Mouse (Mus musculus) kidney, embryonic 15.5 days (tissue): Measurements from ENCODE around the gene Fbxo6. TPM values are rescaled to one million over a fixed set of nuclear protein-coding genes. Genes with fewer than 3 reads are reported as not detected.
"Not testable (repeated sequence)": the region's sequence is repeated elsewhere in the genome, so short reads cannot be mapped to it uniquely, and the experiment has no call there.

ENCODE experiments used
- ATAC-seq: fragments of 200-750 bp; cut with Nextera tagmentation; replicated peaks from 2 replicates; pipeline ENCODE4 v1.8.0; 2017; ENCODE audit warnings: moderate TSS enrichment; ENCODE audit not compliant: low FRiP score
- H3K27ac ChIP-seq: fragments of 300-500 bp; sonication (generic); 2 replicates; pipeline ENCODE4 v1.5.1; 2015; ENCODE audit warnings: mild to moderate bottlenecking, inconsistent platforms
- H3K27me3 ChIP-seq: fragments of 300-500 bp; sonication (generic); 2 replicates; pipeline ENCODE4 v1.6.1; 2015; ENCODE audit warnings: inconsistent platforms
- H3K36me3 ChIP-seq: fragments of 300-500 bp; sonication (generic); 2 replicates; pipeline ENCODE4 v1.6.1; 2015; ENCODE audit warnings: inconsistent platforms
- H3K4me1 ChIP-seq: fragments of 300-500 bp; sonication (generic); 2 replicates; pipeline ENCODE4 v1.6.1; 2015; ENCODE audit warnings: inconsistent platforms
- H3K4me2 ChIP-seq: fragments of 300-500 bp; sonication (generic); 2 replicates; pipeline ENCODE4 v1.6.1; 2015; ENCODE audit warnings: moderate library complexity, mild to moderate bottlenecking, inconsistent platforms
- H3K4me3 ChIP-seq: fragments of 300-500 bp; sonication (generic); replicated peaks from 2 replicates; pipeline ENCODE4 v1.5.1; 2015; ENCODE audit warnings: mild to moderate bottlenecking, inconsistent platforms
- H3K9ac ChIP-seq: fragments of 300-500 bp; sonication (generic); 2 replicates; pipeline ENCODE4 v1.6.1; 2015; ENCODE audit warnings: mild to moderate bottlenecking, inconsistent platforms
- H3K9me3 ChIP-seq: fragments of 300-500 bp; sonication (generic); replicated peaks from 2 replicates; pipeline ENCODE4 v1.6.1; 2016; ENCODE audit warnings: inconsistent platforms
- WGBS: fragments of 180-500 bp; shearing (Covaris S2); methylation state at CpG from one replicate; pipeline ENCODE4 v1.1.7; 2015; ENCODE audit warnings: mixed read lengths; 5-methylcytosine and 5-hydroxymethylcytosine counted together
- polyA plus RNA-seq: library from polyadenylated mRNA; unstranded; fragments of >200 nt; fragmentation: Nextera tagmentation; extraction: Ambion mirVana; gene quantifications from 2 replicates; pipeline ENCODE4 v1.2.1, GENCODE M21; 2015

Gene Fbxo6
- polyA plus RNA-seq, 1 experiment from 2014 or later, result 19.9 TPM

GRCm38 (mm10) chr4:148120555-148120954 is 31.4 kb downstream of the Fbxo6 start:
- ATAC-seq, result no peak
- WGBS, result 69% methylated on average over 9 of the region's 9 CpGs
- H3K36me3 ChIP-seq, result no peaks in the 10 kb centered on the region
- H3K9me3 ChIP-seq, result no peaks in the 10 kb centered on the region; the same call in 1 of the 2 replicates
- H3K27me3 ChIP-seq, result peaks cover 6% of the 10 kb centered on the region; the same call in 1 of the 2 replicates
- no peak overlapping the region for H3K4me2 ChIP-seq
- no peak overlapping the region for H3K4me3 ChIP-seq
- H3K9ac ChIP-seq, result no peak overlapping the region
- peaks cover 9% of the 10 kb centered on the region for H3K4me1 ChIP-seq
- no peak overlapping the region for H3K27ac ChIP-seq

DNA sequence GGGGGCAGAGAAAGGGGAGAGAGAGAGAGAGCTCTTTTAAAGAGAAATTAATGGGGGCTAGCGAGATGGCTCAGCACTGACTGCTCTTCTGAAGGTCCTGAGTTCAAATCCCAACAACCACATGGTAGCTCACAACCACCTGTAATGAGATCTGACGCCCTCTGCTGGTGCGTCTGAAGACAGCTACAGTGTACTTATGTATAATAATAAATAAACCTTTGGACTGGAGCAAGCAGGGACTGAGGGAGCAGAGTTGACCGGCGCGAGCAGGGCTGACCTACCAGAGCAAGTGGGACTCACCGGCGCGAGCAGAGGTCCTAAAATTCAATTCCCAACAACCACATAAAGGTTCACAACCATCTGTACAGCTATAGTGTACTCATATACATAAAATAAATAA is 32.4 kb downstream of the Fbxo6 start:
- not testable (repeated sequence) for H3K4me3 ChIP-seq, H3K36me3 ChIP-seq, H3K27ac ChIP-seq, H3K9me3 ChIP-seq, H3K4me2 ChIP-seq, H3K27me3 ChIP-seq, H3K9ac ChIP-seq, ATAC-seq
- H3K4me1 ChIP-seq, result peaks cover 17% of the 10 kb centered on the region
- WGBS, result 90% methylated on average over 9 of the region's 9 CpGs

DNA sequence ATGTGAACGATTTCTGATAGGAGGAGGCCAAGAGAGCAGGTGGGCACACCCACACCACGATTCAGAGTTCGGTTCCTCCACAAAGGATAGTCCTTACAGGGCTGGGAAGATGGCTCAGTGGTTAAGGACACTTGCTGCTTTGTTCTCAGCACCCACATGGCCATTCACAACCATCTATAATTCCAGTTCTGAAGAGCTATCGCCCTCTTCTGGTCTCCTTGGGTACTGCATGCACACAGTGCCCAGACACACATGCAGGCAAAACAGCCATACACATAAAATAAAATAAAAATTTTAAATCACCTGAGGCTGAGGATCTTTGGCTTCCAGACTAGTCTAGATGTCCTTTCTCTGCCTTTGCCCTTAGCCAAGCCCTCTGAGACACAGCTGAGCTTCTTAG is 34.5 kb downstream of the Fbxo6 start:
- Histone ChIP-seq H3K9ac (no peak overlapping the region), H3K27me3 (peaks cover 12% of the 10 kb centered on the region; the same call in 1 of the 2 replicates), H3K4me3 (no peak overlapping the region), H3K4me1 (peaks cover 14% of the 10 kb centered on the region), H3K36me3 (no peaks in the 10 kb centered on the region), H3K9me3 (no peaks in the 10 kb centered on the region; the same call in 1 of the 2 replicates), H3K27ac (no peak overlapping the region), H3K4me2 (no peak overlapping the region)
- no peak for ATAC-seq
- WGBS, result 72% methylated on average over 4 of the region's 4 CpGs

DNA sequence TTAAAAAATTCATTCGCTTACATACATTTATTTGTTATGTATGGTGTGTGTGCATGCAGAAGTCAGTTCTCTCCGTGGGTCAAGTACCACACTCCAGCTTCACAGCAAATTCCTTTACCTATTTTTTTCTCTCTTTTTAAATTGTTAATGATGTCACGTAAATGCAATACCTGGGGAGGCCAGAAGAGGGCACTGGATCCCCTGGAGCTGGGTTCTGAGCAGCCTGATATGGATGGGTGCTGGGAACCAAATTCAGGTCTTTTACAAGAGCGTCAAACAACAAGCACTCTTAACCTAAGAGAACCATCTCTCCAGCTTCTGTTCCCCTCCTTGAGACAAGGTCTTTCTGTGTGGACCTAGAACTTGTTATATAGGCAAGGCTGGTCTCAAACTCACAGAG is 35.3 kb downstream of the Fbxo6 start:
- WGBS, result 81% methylated on average over 4 of the region's 4 CpGs
- peaks cover 13% of the 10 kb centered on the region; the same call in 1 of the 2 replicates for H3K27me3 ChIP-seq
- H3K9me3 ChIP-seq, result no peaks in the 10 kb centered on the region; the same call in 1 of the 2 replicates
- no peak overlapping the region for H3K9ac ChIP-seq
- no peak overlapping the region for H3K4me2 ChIP-seq
- ATAC-seq, result no peak
- H3K4me3 ChIP-seq, result no peak overlapping the region
- no peak overlapping the region for H3K27ac ChIP-seq
- H3K36me3 ChIP-seq, result no peaks in the 10 kb centered on the region
- peaks cover 11% of the 10 kb centered on the region for H3K4me1 ChIP-seq

GRCm38 (mm10) chr4:148115467-148115866 is 36.5 kb downstream of the Fbxo6 start:
- Histone ChIP-seq H3K36me3 (no peaks in the 10 kb centered on the region), H3K4me3 (0 out of 2 replicates have a peak overlapping the region, but pooled peaks have one; percentile 3), H3K9me3 (no peaks in the 10 kb centered on the region; the same call in 1 of the 2 replicates), H3K27ac (no peak overlapping the region), H3K4me1 (peaks cover 11% of the 10 kb centered on the region), H3K4me2 (peak overlapping the region; percentile 41), H3K9ac (no peak overlapping the region), H3K27me3 (peaks cover 7% of the 10 kb centered on the region; the same call in 1 of the 2 replicates)
- WGBS, result 3% methylated on average over 15 of the region's 15 CpGs
- ATAC-seq, result peak; percentile 63

DNA sequence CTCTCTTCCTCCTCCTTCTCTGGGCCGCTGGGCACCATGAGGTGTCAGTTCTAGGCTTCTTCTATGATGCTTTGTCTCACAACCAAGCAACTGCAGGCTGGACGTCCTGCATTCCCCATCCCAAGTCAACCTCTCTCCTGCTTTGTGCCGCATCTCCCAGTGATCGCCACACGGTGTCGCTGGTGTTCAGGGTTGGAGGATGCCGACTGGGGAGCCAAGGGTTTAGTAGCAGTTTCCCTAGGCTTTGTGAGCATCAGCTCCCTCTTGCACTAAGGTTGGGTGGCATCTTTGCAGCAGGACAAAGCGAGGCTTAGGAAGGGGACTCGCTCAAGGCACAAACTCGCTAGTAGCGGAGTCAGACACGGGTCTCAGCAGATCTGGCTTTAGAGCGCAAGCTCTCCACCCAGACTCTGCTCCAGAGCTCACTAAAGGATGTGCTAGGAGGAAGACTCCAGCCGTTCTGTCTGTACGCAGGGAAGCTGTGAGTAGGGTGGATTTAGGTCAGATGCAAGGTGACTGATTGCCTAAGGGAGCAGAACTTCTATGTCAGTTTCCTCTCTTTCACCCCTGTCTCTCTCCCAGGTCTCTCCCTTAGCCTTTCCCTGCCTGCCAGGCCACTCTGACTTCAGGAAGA is 37.1 kb downstream of the Fbxo6 start:
- Histone ChIP-seq H3K27me3 (peaks cover 7% of the 10 kb centered on the region; the same call in 1 of the 2 replicates), H3K27ac (no peak overlapping the region), H3K9me3 (no peaks in the 10 kb centered on the region; the same call in 1 of the 2 replicates), H3K36me3 (no peaks in the 10 kb centered on the region), H3K4me3 (no peak overlapping the region), H3K4me2 (peak overlapping the region; percentile 41), H3K4me1 (peaks cover 11% of the 10 kb centered on the region), H3K9ac (no peak overlapping the region)
- WGBS, result 4% methylated on average over 15 of the region's 15 CpGs
- peak; percentile 55; the same call in 1 of the 2 replicates for ATAC-seq

DNA sequence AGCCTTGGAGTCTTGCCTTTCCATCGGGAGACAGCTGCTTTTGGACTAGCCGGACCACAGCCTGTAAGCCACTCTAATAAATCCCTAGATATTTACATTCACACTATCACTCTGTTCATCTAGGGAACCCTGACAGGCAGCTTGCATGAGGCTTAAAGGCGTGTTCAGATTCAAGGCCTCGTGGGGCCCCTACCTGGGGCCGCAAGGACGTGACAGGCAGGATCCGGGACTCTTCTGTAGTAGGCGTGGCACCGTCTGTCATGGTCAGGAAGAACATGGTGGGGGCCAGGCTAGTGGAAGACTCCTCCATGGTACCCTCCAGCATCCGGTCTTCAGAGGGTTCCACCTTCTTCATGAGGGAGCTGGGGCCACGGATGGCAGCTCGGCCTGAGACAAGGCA is 39.4 kb downstream of the Fbxo6 start:
- no peaks in the 10 kb centered on the region; the same call in 1 of the 2 replicates for H3K9me3 ChIP-seq
- WGBS, result 80% methylated on average over 12 of the region's 12 CpGs
- no peak overlapping the region for H3K9ac ChIP-seq
- no peaks in the 10 kb centered on the region for H3K36me3 ChIP-seq
- H3K4me3 ChIP-seq, result no peak overlapping the region
- no peak for ATAC-seq
- no peak overlapping the region for H3K27ac ChIP-seq
- peaks cover 30% of the 10 kb centered on the region for H3K4me1 ChIP-seq
- peaks cover 11% of the 10 kb centered on the region for H3K27me3 ChIP-seq
- no peak overlapping the region for H3K4me2 ChIP-seq

GRCm38 (mm10) chr4:148109215-148109614 is 42.7 kb downstream of the Fbxo6 start:
- H3K36me3 ChIP-seq, result no peaks in the 10 kb centered on the region
- H3K9me3 ChIP-seq, result no peaks in the 10 kb centered on the region
- no peak overlapping the region for H3K4me2 ChIP-seq
- no peak overlapping the region for H3K27ac ChIP-seq
- peaks cover 27% of the 10 kb centered on the region for H3K4me1 ChIP-seq
- no peak overlapping the region for H3K4me3 ChIP-seq
- 72% methylated on average over 5 of the region's 5 CpGs for WGBS
- H3K9ac ChIP-seq, result no peak overlapping the region
- no peak for ATAC-seq
- peaks cover 19% of the 10 kb centered on the region for H3K27me3 ChIP-seq

- Histone ChIP-seq H3K9ac (no peak overlapping the region), H3K27ac (no peak overlapping the region), H3K9me3 (no peaks in the 10 kb centered on the region), H3K27me3 (peaks cover 19% of the 10 kb centered on the region), H3K4me1 (peaks cover 27% of the 10 kb centered on the region), H3K4me3 (no peak overlapping the region), H3K4me2 (0 out of 2 replicates have a peak overlapping the region, but pooled peaks have one; percentile 51), H3K36me3 (no peaks in the 10 kb centered on the region)
- no peak for ATAC-seq
- 46% methylated on average over 7 of the region's 7 CpGs for WGBS
These were observed 43.3 kb downstream of the Fbxo6 start for GRCm38 (mm10) chr4:148108565-148109100.

DNA sequence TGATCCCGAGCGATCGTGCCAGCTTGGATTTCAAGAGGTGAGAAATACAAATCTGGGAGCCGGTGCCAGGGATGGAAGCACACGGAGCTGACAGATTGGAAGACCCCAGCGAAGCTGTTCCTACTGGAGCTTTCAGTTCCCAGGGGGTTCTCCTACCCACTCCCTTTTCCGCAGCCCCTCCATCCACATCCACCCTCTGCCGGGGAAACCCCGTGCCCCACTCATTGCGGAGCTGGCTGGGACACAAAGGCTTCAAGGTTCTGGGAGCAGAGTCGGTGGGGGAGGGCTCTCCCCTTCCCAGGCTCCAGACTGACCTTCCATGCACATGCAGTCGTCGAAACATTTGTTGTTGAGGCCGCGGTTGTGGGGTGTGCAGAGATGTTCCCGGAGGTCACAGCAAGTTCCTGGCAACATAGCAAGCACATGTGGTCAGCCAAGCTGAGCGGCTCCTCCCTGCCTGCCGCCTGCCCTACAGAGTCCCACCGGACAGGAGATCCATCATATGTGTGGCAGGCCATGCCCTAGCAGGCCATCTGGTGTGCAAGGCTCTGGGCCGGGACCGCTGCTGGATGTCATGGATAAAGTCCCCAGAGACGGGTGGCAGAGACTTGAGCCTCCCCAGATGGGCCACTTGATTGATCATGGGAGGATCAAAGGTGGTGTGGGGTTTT is 44.2 kb downstream of the Fbxo6 start:
- Histone ChIP-seq H3K9ac (0 out of 2 replicates have a peak overlapping the region, but pooled peaks have one; percentile 8), H3K4me3 (peak overlapping the region; percentile 16), H3K27me3 (peaks cover 19% of the 10 kb centered on the region), H3K9me3 (no peaks in the 10 kb centered on the region), H3K4me1 (peaks cover 27% of the 10 kb centered on the region), H3K4me2 (peak overlapping the region; percentile 51), H3K36me3 (no peaks in the 10 kb centered on the region), H3K27ac (peak overlapping the region; percentile 57)
- WGBS, result 6% methylated on average over 22 of the region's 22 CpGs
- ATAC-seq, result peak; percentile 91

DNA sequence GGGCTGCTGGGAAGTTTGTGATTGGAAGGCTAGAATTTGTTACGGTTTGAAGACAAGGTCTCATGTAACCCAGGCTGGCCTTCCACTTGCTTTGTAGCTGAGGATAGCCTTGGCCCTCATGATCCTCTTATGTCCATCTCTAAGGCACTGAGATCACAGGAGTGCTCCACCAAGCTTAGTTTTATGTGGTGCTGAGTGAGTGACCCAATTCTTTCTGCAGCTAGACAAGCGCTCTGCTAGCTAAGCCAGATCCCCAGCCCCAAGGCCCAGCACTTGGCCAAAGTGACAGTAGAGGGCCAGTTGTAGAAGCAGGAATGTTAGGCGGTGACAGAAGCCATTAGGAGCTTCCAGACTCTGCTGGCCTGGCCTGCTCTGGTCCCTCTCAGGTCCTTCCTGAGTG is 47.8 kb downstream of the Fbxo6 start:
- Histone ChIP-seq H3K4me1 (peaks cover 29% of the 10 kb centered on the region), H3K4me2 (no peak overlapping the region), H3K27ac (no peak overlapping the region), H3K36me3 (no peaks in the 10 kb centered on the region), H3K4me3 (no peak overlapping the region), H3K9me3 (no peaks in the 10 kb centered on the region), H3K27me3 (peaks cover 15% of the 10 kb centered on the region), H3K9ac (no peak overlapping the region)
- WGBS, result 80% methylated on average over 3 of the region's 3 CpGs
- ATAC-seq, result no peak
